Mouse (Mus musculus) heart, embryonic 12.5 days (tissue): ENCODE results near the gene Ascl3. TPM values are rescaled to one million over a fixed set of nuclear protein-coding genes. Genes with fewer than 3 reads are reported as not detected.

Experiments used
- ATAC-seq: fragments of 200-750 bp; cut with Nextera tagmentation; 2 replicates; pipeline ENCODE4 v1.8.0; 2017; ENCODE audit warnings: moderate TSS enrichment, moderate library complexity; ENCODE audit not compliant: insufficient number of reproducible peaks, low FRiP score
- H3K27ac ChIP-seq: fragments of 300-500 bp; sonication (generic); 2 replicates; pipeline ENCODE4 v1.5.1; 2016; ENCODE audit warnings: mild to moderate bottlenecking, moderate library complexity; ENCODE audit not compliant: poor library complexity, severe bottlenecking
- H3K27me3 ChIP-seq: fragments of 300-500 bp; sonication (generic); replicated peaks from 2 replicates; pipeline ENCODE4 v1.6.1; 2016; ENCODE audit warnings: mild to moderate bottlenecking, moderate library complexity
- H3K36me3 ChIP-seq: fragments of 300-500 bp; sonication (generic); 2 replicates; pipeline ENCODE4 v1.6.1; 2016; ENCODE audit warnings: mild to moderate bottlenecking, moderate library complexity
- H3K4me1 ChIP-seq: fragments of 300-500 bp; sonication (generic); replicated peaks from 2 replicates; pipeline ENCODE4 v1.6.1; 2016; ENCODE audit warnings: mild to moderate bottlenecking
- H3K4me2 ChIP-seq: fragments of 300-500 bp; sonication (generic); 2 replicates; pipeline ENCODE4 v1.6.1; 2016; ENCODE audit warnings: mild to moderate bottlenecking, moderate library complexity
- H3K4me3 ChIP-seq: fragments of 300-500 bp; sonication (generic); 2 replicates; pipeline ENCODE4 v1.5.1; 2016; ENCODE audit warnings: mild to moderate bottlenecking
- H3K9ac ChIP-seq: fragments of 300-500 bp; sonication (generic); 2 replicates; pipeline ENCODE4 v1.6.1; 2016; ENCODE audit warnings: mild to moderate bottlenecking, moderate library complexity
- H3K9me3 ChIP-seq: fragments of 300-500 bp; sonication (generic); replicated peaks from 2 replicates; pipeline ENCODE4 v1.6.1; 2016; ENCODE audit warnings: mild to moderate bottlenecking, moderate library complexity
- WGBS: fragments of 180-500 bp; shearing (Covaris S2); methylation state at CpG from one replicate; pipeline ENCODE4 v1.1.7; 2016; 5-methylcytosine and 5-hydroxymethylcytosine counted together
- polyA plus RNA-seq: library from polyadenylated mRNA; unstranded; fragments of >200 nt; fragmentation: Nextera tagmentation; extraction: Ambion mirVana; gene quantifications from 2 replicates; pipeline ENCODE4 v1.2.1, GENCODE M21; 2016

Ascl3 gene
- polyA plus RNA-seq, 1 experiment from 2014 or later, result not detected

DNA sequence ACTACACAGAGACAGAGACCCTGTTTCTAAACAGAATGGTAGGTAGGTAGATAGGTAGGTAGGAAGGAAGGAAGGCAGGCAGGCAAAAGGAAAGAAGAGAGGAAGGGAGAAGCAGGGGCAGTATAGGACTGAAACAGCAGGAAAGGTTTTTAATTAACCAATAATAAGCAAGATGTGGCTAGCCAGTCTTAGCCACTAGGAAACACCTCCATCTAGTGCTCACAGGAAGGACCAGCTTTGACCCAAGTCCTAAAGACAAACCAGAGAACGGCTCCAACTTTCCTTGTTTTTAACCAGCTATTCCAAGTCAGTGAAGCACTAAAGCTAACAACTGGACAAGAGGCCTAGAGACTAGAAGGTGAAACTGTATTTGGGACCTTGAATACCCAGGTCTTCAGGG is 16.2 kb upstream of the Ascl3 start:
- no peak overlapping the region for H3K27ac ChIP-seq
- no peak for ATAC-seq
- H3K9ac ChIP-seq, result no peak overlapping the region
- no peak overlapping the region for H3K4me3 ChIP-seq
- H3K4me2 ChIP-seq, result no peak overlapping the region
- WGBS, result 60% methylated on average over 1 of the region's 1 CpGs
- no peaks in the 10 kb centered on the region for H3K27me3 ChIP-seq
- peaks cover 13% of the 10 kb centered on the region for H3K4me1 ChIP-seq
- no peaks in the 10 kb centered on the region for H3K9me3 ChIP-seq
- H3K36me3 ChIP-seq, result peaks cover 31% of the 10 kb centered on the region

DNA sequence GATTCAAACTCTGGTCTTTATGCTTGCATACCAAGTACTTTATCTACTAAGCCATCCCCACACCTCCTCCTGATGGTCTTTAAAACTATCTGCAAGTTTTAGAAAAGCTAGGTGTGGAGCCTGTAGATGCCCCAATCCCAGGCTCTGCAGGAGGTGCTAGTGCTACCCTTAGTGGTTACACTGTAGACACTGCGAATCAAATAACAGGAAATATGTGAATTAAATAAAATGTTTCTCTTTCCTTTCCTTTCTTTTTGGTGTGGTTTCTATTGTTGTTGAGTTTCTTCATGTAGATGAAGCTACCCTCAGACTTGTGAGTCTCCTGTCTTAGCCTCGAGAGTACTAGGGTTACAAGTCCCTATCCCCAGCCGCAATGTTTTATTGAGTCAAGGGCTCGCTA is 10.2 kb upstream of the Ascl3 start:
- 87% methylated on average over 4 of the region's 4 CpGs for WGBS
- H3K9ac ChIP-seq, result no peak overlapping the region
- no peak overlapping the region for H3K27ac ChIP-seq
- H3K9me3 ChIP-seq, result no peaks in the 10 kb centered on the region
- no peaks in the 10 kb centered on the region for H3K27me3 ChIP-seq
- no peaks in the 10 kb centered on the region for H3K4me1 ChIP-seq
- no peak for ATAC-seq
- no peak overlapping the region for H3K4me2 ChIP-seq
- peaks cover 61% of the 10 kb centered on the region for H3K36me3 ChIP-seq
- no peak overlapping the region for H3K4me3 ChIP-seq

DNA sequence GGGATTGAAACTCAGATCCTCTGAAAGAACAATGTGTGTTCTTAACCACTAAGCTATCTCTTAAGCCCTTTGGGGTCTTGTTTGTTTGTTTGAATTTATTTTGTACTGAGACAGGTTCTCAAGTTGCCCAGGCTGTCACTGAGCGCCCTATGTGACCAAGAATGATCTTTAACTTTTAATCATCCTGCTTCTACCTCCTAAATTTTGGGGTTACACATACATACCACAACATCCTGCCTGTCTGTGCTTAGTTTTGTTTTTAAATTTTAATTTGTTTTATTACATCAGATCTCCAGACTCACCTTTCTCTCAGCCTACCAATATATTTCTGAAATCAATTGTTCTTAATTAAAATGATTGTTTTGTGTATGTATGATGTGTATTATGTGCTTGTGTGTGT is 9.5 kb upstream of the Ascl3 start:
- Histone ChIP-seq H3K4me3 (no peak overlapping the region), H3K4me1 (no peaks in the 10 kb centered on the region), H3K4me2 (no peak overlapping the region), H3K36me3 (peaks cover 65% of the 10 kb centered on the region), H3K9me3 (no peaks in the 10 kb centered on the region), H3K27ac (no peak overlapping the region), H3K27me3 (no peaks in the 10 kb centered on the region), H3K9ac (no peak overlapping the region)
- WGBS, result 88% methylated on average over 1 of the region's 1 CpGs
- no peak for ATAC-seq

DNA sequence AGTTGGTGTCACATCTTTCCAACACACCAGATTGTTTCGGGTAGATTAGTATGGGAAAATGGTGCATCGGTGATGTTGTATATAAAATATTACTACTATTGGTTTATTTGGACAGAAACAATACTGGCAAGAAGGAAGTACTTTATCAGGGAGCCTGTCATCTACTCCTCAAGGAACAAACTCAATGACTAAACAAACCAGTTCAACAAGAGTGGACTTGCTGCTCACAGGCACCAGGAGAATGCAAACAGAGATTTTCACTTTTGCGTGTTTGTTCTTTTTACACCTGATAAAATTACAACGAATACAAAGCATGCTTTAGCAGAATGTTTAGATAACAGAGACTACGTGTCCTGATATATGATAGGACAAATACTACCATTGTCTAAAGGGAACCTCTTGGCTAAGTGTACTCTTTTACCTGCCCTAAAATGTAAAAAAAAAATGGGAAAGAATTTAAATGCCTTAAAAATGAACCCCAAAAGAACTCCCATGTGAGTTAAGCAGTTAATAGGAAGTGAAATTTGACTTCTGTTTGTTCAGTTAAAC is 8.4 kb upstream of the Ascl3 start:
- H3K27ac ChIP-seq, result no peak overlapping the region

DNA sequence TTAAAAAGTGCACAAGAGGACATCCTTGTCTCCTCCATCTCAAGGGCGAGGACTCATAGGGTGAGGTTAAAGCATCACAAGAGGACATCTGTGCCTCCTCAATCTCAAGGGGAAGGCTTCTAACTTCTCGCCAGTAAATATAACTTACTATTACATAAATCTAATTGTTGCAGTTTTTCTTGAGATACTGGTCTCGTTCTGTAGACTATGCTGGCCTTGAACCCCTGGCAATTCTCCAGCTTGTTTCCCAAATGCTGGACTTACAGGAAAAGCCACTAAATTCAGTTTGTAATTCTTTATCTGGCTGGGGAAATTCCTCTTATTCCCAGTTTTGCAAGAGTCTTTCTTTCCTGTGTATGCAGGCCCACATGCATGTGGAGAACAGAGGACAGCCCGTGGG is 3.3 kb upstream of the Ascl3 start:
- no peak overlapping the region for H3K4me3 ChIP-seq
- no peak for ATAC-seq
- H3K9ac ChIP-seq, result no peak overlapping the region
- 0 out of 2 replicates have a peak, but pooled peaks cover 2% of the 10 kb centered on the region for H3K4me1 ChIP-seq
- H3K36me3 ChIP-seq, result peaks cover 29% of the 10 kb centered on the region
- H3K4me2 ChIP-seq, result no peak overlapping the region
- 76% methylated on average over 4 of the region's 4 CpGs for WGBS
- H3K9me3 ChIP-seq, result no peaks in the 10 kb centered on the region
- no peak overlapping the region for H3K27ac ChIP-seq
- no peaks in the 10 kb centered on the region for H3K27me3 ChIP-seq

More for the DNA sequence above, 8.4 kb upstream of the Ascl3 start:
- Histone ChIP-seq H3K9ac (no peak overlapping the region), H3K4me1 (no peaks in the 10 kb centered on the region), H3K4me3 (no peak overlapping the region), H3K4me2 (no peak overlapping the region), H3K27me3 (no peaks in the 10 kb centered on the region), H3K36me3 (peaks cover 64% of the 10 kb centered on the region), H3K9me3 (no peaks in the 10 kb centered on the region)
- ATAC-seq, result no peak
- 64% methylated on average over 5 of the region's 5 CpGs for WGBS

DNA sequence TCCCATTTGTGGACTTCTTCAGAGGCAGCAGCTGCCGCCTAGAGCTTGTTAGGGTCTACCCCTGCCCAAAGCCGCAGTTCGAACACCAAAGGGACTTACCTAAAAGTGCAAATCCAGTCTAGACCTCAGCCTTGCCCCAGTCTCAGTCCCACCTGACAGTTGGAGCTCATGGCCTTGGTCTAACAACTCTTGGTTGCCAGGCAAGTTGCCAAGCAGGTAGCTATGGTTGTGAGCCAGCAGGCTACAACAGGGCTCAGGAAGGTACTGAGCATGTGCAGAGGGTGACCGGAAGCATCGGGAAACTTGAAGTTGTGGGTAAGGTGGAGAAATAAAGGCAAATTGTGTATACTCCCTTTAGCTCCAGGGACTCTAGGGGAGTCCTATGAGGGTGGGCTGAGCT is 7.8 kb downstream of the Ascl3 start, which contains the start of gene BC051019:
TSS of gene BC051019 (minus strand) at position 154 of the 400 bp plus-strand sequence.
- Histone ChIP-seq H3K4me1 (peaks cover 2% of the 10 kb centered on the region; the same call in 1 of the 2 replicates), H3K27ac (no peak within 1 kb of the TSS; the same call in 1 of the 2 replicates), H3K4me2 (no peak within 1 kb of the TSS), H3K9ac (no peak within 1 kb of the TSS), H3K9me3 (no peaks in the 10 kb centered on the region), H3K36me3 (no peaks in the 10 kb centered on the region), H3K4me3 (no peak within 1 kb of the TSS), H3K27me3 (no peaks in the 10 kb centered on the region)
- no peak for ATAC-seq
- 87% methylated on average over 5 of the region's 5 CpGs for WGBS

DNA sequence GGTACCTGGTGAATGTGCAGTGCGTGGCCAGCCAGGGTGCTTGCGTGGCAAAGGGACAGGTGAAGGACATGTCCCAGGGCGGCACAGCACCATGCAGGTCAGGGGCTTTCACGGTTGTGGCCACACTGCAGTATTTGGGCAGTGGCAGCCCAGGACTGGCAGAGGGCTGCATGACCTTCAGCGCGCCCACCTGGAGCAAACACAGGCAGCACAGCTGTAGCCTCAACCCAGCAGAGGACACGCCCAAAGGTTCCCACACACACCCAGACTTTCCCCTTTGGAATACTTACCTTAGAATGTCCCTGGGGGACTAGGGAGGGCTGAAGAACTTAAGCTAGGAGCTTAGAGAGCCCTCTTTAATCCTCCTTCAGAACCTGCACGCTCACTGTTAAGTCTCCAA is 8.4 kb downstream of the Ascl3 start:
- WGBS, result 91% methylated on average over 8 of the region's 8 CpGs
- Histone ChIP-seq H3K36me3 (no peaks in the 10 kb centered on the region), H3K9me3 (no peaks in the 10 kb centered on the region), H3K27me3 (no peaks in the 10 kb centered on the region), H3K4me1 (no peaks in the 10 kb centered on the region), H3K4me2 (no peak overlapping the region), H3K4me3 (no peak overlapping the region), H3K27ac (no peak overlapping the region), H3K9ac (no peak overlapping the region)
- ATAC-seq, result no peak

DNA sequence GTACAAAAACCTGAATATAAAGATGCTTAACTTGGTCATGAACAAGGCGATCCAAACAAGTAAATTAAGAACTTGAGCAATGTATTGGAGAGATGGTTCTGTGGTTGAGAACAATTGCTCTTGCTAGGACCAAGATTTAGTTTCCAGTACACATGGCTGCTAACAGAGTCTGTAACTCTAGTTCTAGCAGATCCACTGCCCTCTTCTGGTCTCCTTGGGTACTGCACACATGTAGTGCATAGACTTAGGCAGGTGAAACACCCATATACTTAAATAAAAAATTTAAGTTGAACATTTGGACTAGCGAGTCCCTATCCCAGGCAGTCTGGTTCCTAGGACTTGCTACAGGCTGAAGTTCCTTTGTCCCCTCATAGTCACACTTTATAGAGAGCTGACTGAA is 8.9 kb downstream of the Ascl3 start:
- H3K4me1 ChIP-seq, result no peaks in the 10 kb centered on the region
- ATAC-seq, result no peak
- no peak overlapping the region for H3K4me3 ChIP-seq
- WGBS, result 93% methylated on average over 2 of the region's 2 CpGs
- no peaks in the 10 kb centered on the region for H3K36me3 ChIP-seq
- no peaks in the 10 kb centered on the region for H3K9me3 ChIP-seq
- H3K9ac ChIP-seq, result no peak overlapping the region
- no peak overlapping the region for H3K27ac ChIP-seq
- H3K4me2 ChIP-seq, result no peak overlapping the region
- H3K27me3 ChIP-seq, result no peaks in the 10 kb centered on the region

DNA sequence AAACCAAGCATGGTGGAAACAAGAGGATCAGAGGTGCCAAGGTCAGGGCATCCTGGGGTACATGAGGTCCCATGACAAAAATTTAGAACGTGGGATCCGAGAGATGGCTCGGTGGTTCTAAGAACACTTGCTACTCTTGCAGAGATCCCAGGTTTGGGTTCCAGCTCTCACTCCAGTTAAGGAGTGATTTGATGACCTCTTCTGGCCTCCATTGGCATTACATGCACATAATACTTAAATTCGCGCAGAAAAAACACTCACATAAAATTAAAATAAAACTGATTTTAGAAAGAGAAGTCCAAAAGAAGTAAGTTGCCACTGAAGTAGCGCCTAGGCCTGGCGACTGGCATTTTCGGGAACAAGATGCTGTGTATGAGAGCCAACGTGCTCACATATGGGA is 12.2 kb downstream of the Ascl3 start:
- Histone ChIP-seq H3K4me2 (no peak overlapping the region), H3K27me3 (no peaks in the 10 kb centered on the region), H3K9me3 (no peaks in the 10 kb centered on the region), H3K4me3 (no peak overlapping the region), H3K9ac (no peak overlapping the region), H3K4me1 (no peaks in the 10 kb centered on the region), H3K36me3 (no peaks in the 10 kb centered on the region), H3K27ac (no peak overlapping the region)
- no peak for ATAC-seq
- 58% methylated on average over 9 of the region's 9 CpGs for WGBS

DNA sequence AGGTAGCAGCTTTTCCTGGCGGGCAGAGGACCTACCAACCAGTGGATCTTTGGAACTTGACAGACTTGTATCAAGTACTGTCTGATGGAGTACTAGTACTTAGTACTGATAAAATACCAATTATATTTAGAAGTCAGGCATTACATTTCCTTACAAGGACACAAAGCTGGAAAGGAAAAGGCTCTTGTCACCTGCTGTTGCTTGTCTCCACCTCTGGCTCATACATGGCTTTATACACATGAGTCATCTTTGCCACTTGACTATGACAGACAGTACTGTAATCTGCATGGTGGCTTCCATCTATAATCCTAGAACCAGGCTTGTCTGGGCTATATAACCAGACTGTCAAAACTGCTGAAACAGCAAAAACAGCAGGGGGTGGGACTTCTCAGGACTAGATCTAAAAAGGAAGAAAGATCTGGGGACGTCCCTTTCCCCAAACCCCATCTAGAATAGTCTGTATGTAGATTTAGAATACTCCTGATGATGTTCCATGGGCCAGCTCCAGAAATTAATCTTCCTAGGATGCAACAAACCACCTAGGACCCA is 18.0 kb downstream of the Ascl3 start:
- Histone ChIP-seq H3K36me3 (peaks cover 28% of the 10 kb centered on the region), H3K9me3 (no peaks in the 10 kb centered on the region), H3K9ac (no peak overlapping the region), H3K4me3 (no peak overlapping the region), H3K27me3 (no peaks in the 10 kb centered on the region), H3K27ac (no peak overlapping the region), H3K4me1 (peaks cover 15% of the 10 kb centered on the region), H3K4me2 (no peak overlapping the region)
- ATAC-seq, result no peak
- WGBS, result 84% methylated on average over 2 of the region's 2 CpGs

DNA sequence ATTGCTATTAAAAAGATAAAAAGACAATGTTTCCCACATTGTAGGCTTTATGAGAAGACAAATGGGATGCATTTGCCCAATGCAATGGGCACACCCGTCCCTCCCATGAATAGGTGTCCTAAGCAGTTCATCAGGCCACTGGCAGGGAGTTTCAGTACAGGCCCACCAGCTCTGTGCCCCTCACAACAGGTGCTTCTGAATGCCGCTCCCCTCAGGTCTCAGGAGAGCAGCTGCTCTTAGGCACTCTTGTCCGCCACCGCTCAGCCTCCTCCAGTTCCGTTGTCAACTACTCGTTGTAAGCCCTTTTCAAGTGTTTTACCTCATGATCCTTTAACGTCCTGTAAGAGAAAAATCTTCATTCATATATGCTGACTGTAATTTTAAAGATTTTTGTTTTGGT is 19.3 kb downstream of the Ascl3 start:
- Histone ChIP-seq H3K9me3 (no peaks in the 10 kb centered on the region), H3K27me3 (no peaks in the 10 kb centered on the region), H3K4me1 (peaks cover 27% of the 10 kb centered on the region), H3K4me3 (no peak overlapping the region), H3K36me3 (peaks cover 28% of the 10 kb centered on the region), H3K9ac (no peak overlapping the region), H3K4me2 (no peak overlapping the region), H3K27ac (no peak overlapping the region)
- ATAC-seq, result no peak
- WGBS, result 88% methylated on average over 7 of the region's 7 CpGs

DNA sequence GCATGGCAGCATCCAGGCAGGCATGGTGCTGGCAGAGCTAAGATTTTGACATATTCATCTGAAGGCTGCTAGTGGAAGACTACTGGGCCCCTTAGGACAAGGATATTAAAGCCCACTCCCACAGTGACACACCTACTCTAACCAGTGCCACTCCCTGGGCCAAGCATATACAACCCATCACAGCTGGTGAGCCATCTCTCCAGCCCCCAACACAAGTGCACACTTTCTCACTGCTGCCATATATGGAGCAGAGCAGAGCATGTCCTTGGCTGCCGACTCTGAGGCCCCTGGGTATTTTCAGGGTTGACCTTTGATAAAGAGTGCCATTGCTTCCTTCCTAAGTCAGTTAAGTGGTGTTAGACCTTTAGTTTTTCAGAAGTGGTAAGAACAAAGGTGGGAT is 21.5 kb downstream of the Ascl3 start:
- Histone ChIP-seq H3K4me3 (no peak overlapping the region), H3K36me3 (peaks cover 28% of the 10 kb centered on the region), H3K27me3 (no peaks in the 10 kb centered on the region), H3K4me1 (peaks cover 31% of the 10 kb centered on the region), H3K4me2 (no peak overlapping the region), H3K9ac (no peak overlapping the region), H3K9me3 (no peaks in the 10 kb centered on the region), H3K27ac (peak overlapping the region; percentile 81; the same call in 1 of the 2 replicates)
- 14% methylated on average over 1 of the region's 1 CpGs for WGBS
- no peak for ATAC-seq
